Mouse (Mus musculus) small intestine, adult 10 weeks (tissue): ENCODE results near the gene Trpc7. TPM values are rescaled to one million over a fixed set of nuclear protein-coding genes. Genes with fewer than 3 reads are reported as not detected.

ENCODE experiments used
- polyA plus RNA-seq: library from polyadenylated mRNA; stranded (reverse); fragments of 350-450 nt; fragmentation: Illumina TruSeq; extraction: RNeasy Lipid Tissue Mini Kit (QIAGEN cat#74804); gene quantifications from one replicate; pipeline ENCODE4 v1.2.3, GENCODE M21; 2014; ENCODE audit warnings: low replicate concordance

Trpc7 gene
- polyA plus RNA-seq: 0.19 TPM

DNA sequence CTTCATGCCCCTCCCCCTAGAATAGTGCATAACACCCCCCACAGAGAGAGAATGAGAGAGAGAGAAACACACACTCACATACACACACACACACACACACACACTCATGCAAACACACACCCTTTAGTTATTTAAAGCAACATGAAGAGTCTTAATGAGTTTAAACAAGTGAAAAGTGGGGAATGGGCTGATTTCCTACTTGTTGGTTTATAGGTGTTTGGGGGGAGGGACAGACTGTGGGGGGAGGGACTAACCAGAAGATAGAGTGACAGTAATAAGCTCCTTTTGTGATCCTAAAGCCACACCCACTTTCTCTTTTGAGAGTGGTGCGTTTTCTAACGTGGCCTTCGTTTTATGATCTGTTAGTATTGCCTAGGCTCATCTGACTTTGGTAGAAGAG is at the start of gene Trpc7:
Gene Trpc7, minus strand, starts transcription at position 101 of the 400 bp plus-strand sequence.

DNA sequence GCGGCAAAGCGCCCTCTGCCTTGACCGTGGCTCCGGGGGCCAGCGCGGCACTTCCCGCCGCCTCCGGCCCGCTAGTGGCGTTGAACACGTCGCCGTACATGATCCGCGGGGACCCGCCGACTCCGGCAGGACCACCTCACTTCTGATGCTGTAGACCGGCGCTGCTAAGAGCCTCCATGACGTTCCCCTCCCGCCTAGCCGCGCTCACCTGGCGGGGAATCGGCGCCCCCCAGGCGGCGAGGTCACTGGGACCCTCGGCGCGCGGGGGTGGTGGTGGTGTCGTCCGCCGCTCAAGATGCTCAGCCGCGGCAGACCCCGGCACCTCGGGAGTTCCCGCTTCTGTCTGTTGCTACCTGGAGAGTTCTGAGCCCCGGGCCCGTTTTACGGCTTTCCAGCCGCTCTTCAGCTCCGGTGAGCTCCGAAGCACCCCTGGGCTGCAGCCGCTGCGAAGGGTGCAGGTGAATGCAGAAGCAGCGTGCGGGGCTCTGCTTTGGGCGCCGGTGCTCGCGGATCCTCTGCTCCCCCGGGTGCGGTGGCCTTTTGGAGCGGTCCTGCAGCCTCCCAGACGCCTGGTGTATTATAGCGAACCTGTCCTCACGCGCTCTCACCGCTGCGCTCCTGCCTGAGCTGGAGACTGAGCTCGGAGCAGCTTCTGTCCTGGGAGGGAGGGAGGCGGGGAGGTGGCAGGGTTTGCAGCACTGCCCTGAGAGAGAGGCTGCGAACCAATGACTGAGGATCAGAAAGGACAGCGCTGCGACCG is 142.4 kb downstream of the Trpc7 start, which contains the start of gene Gm45623:
Gene Gm45623, minus strand, starts transcription at position 636 of the 760 bp plus-strand sequence.

Other genes with a start within 250 kb of the Trpc7 start
- gene Smad5, start 193.0 kb downstream of the Trpc7 start, polyA plus RNA-seq: 22.5 TPM
- gene Gm45623, start 142.2 kb downstream of the Trpc7 start, polyA plus RNA-seq: not detected